ENCODE assay signal across 24 mouse cellular contexts in the genomic region with DNA sequence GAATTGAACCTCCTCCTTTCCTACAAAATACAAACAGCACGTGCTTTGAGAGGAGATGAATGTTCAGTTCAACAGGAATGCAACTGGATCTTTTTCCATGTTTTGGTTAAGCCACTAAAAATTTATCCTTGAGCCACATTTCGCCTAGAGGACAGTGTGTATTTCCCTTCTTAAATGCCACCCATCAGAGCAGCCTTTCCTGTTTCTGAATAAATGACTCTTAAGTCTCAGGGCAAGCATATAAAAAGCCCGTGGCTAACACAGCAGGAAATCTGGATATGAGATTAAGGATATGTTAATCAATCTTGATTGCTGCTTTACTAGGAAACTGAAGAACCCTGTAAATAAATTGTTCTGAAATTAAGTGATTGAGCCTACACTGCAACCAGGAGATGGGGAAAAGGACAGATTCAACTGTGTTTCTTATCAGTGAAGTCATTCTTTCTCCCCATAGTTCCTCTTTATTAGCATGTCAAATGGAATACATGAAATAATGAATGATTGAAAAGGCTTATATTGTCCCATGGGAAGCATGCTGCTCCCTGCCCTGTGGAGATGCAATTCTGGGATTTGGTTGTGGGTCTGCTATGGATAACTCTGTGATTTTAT.
DNase-seq lines count a peak whose midpoint lies in the region; ATAC-seq and TF ChIP-seq lines count a peak whose summit lies in the region.
"Had no signal": no experiment of that assay in that cellular context is flagged by ENCODE, and none has a peak within 500 bp of the region (broad histone marks: within the 10 kb centered on the region; RNA-seq: fewer than 3 reads in every experiment).

No protein-coding gene starts in this region.

- 25% methylated on average over 3 of the region's 3 CpGs for whole genome bisulfite sequencing in kidney, postnatal 0 days
- WGBS in kidney, embryonic 15.5 days = 33% methylated on average over 3 of the region's 3 CpGs
- 54% methylated on average over 3 of the region's 3 CpGs for WGBS in midbrain, embryonic 13.5 days
- WGBS in midbrain, embryonic 10.5 days = 73% methylated on average over 3 of the region's 3 CpGs

- no peak overlapping the region for H3K27ac ChIP-seq in kidney, postnatal 0 days
- no peak overlapping the region for H3K27ac ChIP-seq in kidney, embryonic 15.5 days
- H3K27ac ChIP-seq in midbrain, embryonic 13.5 days = no peak overlapping the region
- no peak overlapping the region for H3K27ac ChIP-seq in midbrain, embryonic 10.5 days (replicated peaks)
- H3K27ac ChIP-seq: embryonic facial prominence, embryonic 15.5 days; forebrain, embryonic 15.5 days; hindbrain, embryonic 14.5 days; limb, embryonic 12.5 days; midbrain, embryonic 12.5 days; neural tube, embryonic 12.5 days; stomach, postnatal 0 days had no signal

- no peak overlapping the region for H3K4me3 ChIP-seq in kidney, postnatal 0 days (replicated peaks; ENCODE audit: low read depth, low read length)
- no peak overlapping the region for H3K4me3 ChIP-seq in kidney, embryonic 15.5 days (replicated peaks)
- H3K4me3 ChIP-seq in midbrain, embryonic 13.5 days (replicated peaks) = no peak overlapping the region
- no peak overlapping the region for H3K4me3 ChIP-seq in midbrain, embryonic 10.5 days
- H3K4me3 ChIP-seq: embryonic facial prominence, embryonic 15.5 days; forebrain, embryonic 15.5 days; limb, embryonic 12.5 days; midbrain, embryonic 12.5 days; neural tube, embryonic 12.5 days had no signal

- DNase-seq in heart, adult 9 months (ENCODE audit: low spot score in 2 of 2) = peak; percentile 15 to 67
- DNase-seq in heart, postnatal 36 days = no peak
- DNase-seq in kidney, postnatal 0 days (ENCODE audit: low spot score) = peak; percentile 56
- no peak for DNase-seq in midbrain, embryonic 10.5 days (ENCODE audit: low spot score)
- DNase-seq: adrenal gland, adult 8-10 months; cerebellum, adult 9-11 months; gastrocnemius, postnatal 10 days; heart, postnatal 10 days; liver, postnatal 0 days; right cerebral cortex, postnatal 14 days; thymus, adult 2 months had no signal

- H3K4me2 ChIP-seq in kidney, postnatal 0 days (ENCODE audit: low read length) = no peak overlapping the region
- H3K4me2 ChIP-seq in kidney, embryonic 15.5 days = no peak overlapping the region
- no peak overlapping the region for H3K4me2 ChIP-seq in midbrain, embryonic 13.5 days (replicated peaks)
- H3K4me2 ChIP-seq: embryonic facial prominence, embryonic 15.5 days; forebrain, embryonic 15.5 days; hindbrain, embryonic 14.5 days; limb, embryonic 12.5 days; liver, embryonic 11.5 days; midbrain, embryonic 12.5 days; neural tube, embryonic 12.5 days had no signal

- H3K27me3 ChIP-seq in kidney, postnatal 0 days (ENCODE audit: insufficient read depth, low read length) = no peaks in the 10 kb centered on the region
- no peaks in the 10 kb centered on the region for H3K27me3 ChIP-seq in kidney, embryonic 15.5 days
- no peaks in the 10 kb centered on the region for H3K27me3 ChIP-seq in midbrain, embryonic 13.5 days
- no peaks in the 10 kb centered on the region for H3K27me3 ChIP-seq in midbrain, embryonic 10.5 days (ENCODE audit: low read depth, poor library complexity, severe bottlenecking)
- H3K27me3 ChIP-seq: embryonic facial prominence, embryonic 15.5 days; forebrain, embryonic 15.5 days; limb, embryonic 12.5 days; midbrain, embryonic 12.5 days; neural tube, embryonic 12.5 days had no signal

- no peaks in the 10 kb centered on the region for H3K36me3 ChIP-seq in kidney, postnatal 0 days (ENCODE audit: insufficient read depth, low read length)
- no peaks in the 10 kb centered on the region for H3K36me3 ChIP-seq in kidney, embryonic 15.5 days
- H3K36me3 ChIP-seq in midbrain, embryonic 13.5 days = no peaks in the 10 kb centered on the region
- no peaks in the 10 kb centered on the region for H3K36me3 ChIP-seq in midbrain, embryonic 10.5 days
- H3K36me3 ChIP-seq: embryonic facial prominence, embryonic 15.5 days; forebrain, embryonic 15.5 days; limb, embryonic 12.5 days; midbrain, embryonic 12.5 days; neural tube, embryonic 12.5 days had no signal

- H3K4me1 ChIP-seq in kidney, postnatal 0 days (replicated peaks; ENCODE audit: insufficient read depth, low read length) = no peaks in the 10 kb centered on the region
- H3K4me1 ChIP-seq in kidney, embryonic 15.5 days = no peaks in the 10 kb centered on the region
- H3K4me1 ChIP-seq in midbrain, embryonic 13.5 days (replicated peaks) = peaks cover 8% of the 10 kb centered on the region; the same call in 1 of the 2 replicates
- H3K4me1 ChIP-seq in midbrain, embryonic 10.5 days = no peaks in the 10 kb centered on the region
- H3K4me1 ChIP-seq: embryonic facial prominence, embryonic 15.5 days; forebrain, embryonic 15.5 days; limb, embryonic 12.5 days; midbrain, embryonic 12.5 days; neural tube, embryonic 12.5 days had no signal

- TF ChIP-seq CTCF in kidney, postnatal 0 days (IDR thresholded peaks at IDR 0.05; ENCODE audit: low read depth) = no peak

- H3K9ac ChIP-seq in kidney, postnatal 0 days (ENCODE audit: low read depth, low read length) = no peak overlapping the region
- no peak overlapping the region for H3K9ac ChIP-seq in kidney, embryonic 15.5 days
- no peak overlapping the region for H3K9ac ChIP-seq in midbrain, embryonic 13.5 days (replicated peaks)
- H3K9ac ChIP-seq: embryonic facial prominence, embryonic 15.5 days; forebrain, embryonic 15.5 days; hindbrain, embryonic 14.5 days; limb, embryonic 12.5 days; liver, postnatal 0 days; midbrain, embryonic 12.5 days; neural tube, embryonic 12.5 days had no signal

- ATAC-seq in kidney, postnatal 0 days (replicated peaks; ENCODE audit: low FRiP score, low read depth) = no peak
- no peak for ATAC-seq in kidney, embryonic 15.5 days (replicated peaks; ENCODE audit: low FRiP score)
- ATAC-seq in midbrain, embryonic 13.5 days = peak; percentile 24; the same call in 1 of the 2 replicates
- peak; percentile 32 to 53; a peak in 2 of 4 replicates for ATAC-seq in hematopoietic stem cell, adult 5-6 weeks (replicated peaks in 1 of 2; ENCODE audit: insufficient read depth in 1 of 2, low FRiP score in 2 of 2, low TSS enrichment in 1 of 2, low read depth in 1 of 2, poor library complexity in 2 of 2, severe bottlenecking in 2 of 2)
- ATAC-seq: activated CD4-positive, CD25-positive, alpha-beta regulatory T cell, adult 4 months; forebrain, embryonic 15.5 days; inflammation-experienced regulatory T-cells, adult 6 months; liver, postnatal 0 days had no signal

- no peaks in the 10 kb centered on the region for H3K9me3 ChIP-seq in kidney, postnatal 0 days (replicated peaks; ENCODE audit: low read length)
- H3K9me3 ChIP-seq in kidney, embryonic 15.5 days (replicated peaks) = no peaks in the 10 kb centered on the region
- no peaks in the 10 kb centered on the region for H3K9me3 ChIP-seq in midbrain, embryonic 13.5 days
- H3K9me3 ChIP-seq in midbrain, embryonic 10.5 days (replicated peaks) = no peaks in the 10 kb centered on the region
- H3K9me3 ChIP-seq: embryonic facial prominence, embryonic 15.5 days; forebrain, embryonic 15.5 days; midbrain, embryonic 12.5 days; neural tube, embryonic 12.5 days had no signal

- intact Hi-C loops in heart, postnatal 36 days (cut with DNase I) = loop anchor here (5.0 kb wide), 3 partner anchors 214 to 434 kb away; no protein-coding TSS in a partner anchor

Comparison
In these comparisons a context has a peak if more than half of its experiments do, and no peak if none do; other contexts are left out.
1. DNase-seq: peak in heart, adult 9 months (2 of 2) and kidney, postnatal 0 days (single experiment); none in heart, postnatal 36 days (0 of 2) and midbrain, embryonic 10.5 days (single experiment).
2. ATAC-seq: peak in midbrain, embryonic 13.5 days (single experiment) and hematopoietic stem cell, adult 5-6 weeks (2 of 2); none in kidney, postnatal 0 days (single experiment) and kidney, embryonic 15.5 days (single experiment).